Mouse (Mus musculus) 3134 (cell line): ENCODE measurements around the gene Gm21981.

Source experiments
- DNase-seq: peaks from one replicate; pipeline ENCODE4 v3.0.0-alpha.2; 2011; ENCODE audit warnings: low spot score; ENCODE audit not compliant: insufficient read length; ENCODE audit errors: extremely low read depth

The Gm21981 gene

DNA sequence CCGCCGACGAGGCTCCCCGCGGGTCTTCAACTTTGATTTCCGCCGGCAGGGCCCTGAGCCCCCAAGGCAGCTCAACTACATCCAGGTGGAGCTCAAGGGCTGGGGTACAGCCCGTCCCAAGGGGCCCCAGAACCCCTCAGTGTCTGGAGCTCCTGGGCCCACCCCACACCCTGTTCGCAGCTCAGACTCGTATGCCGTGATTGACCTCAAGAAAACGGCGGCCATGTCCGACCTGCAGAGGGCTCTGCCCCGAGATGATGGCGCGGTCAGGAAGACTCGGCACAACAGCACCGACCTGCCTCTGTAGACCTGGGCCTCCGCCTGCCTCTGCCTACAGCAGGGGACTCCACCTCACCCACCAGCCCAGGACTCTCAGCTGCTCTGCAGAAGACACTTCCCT, 9.3 kb upstream of the Gm21981 start:
- DNase-seq, result no peak

DNA sequence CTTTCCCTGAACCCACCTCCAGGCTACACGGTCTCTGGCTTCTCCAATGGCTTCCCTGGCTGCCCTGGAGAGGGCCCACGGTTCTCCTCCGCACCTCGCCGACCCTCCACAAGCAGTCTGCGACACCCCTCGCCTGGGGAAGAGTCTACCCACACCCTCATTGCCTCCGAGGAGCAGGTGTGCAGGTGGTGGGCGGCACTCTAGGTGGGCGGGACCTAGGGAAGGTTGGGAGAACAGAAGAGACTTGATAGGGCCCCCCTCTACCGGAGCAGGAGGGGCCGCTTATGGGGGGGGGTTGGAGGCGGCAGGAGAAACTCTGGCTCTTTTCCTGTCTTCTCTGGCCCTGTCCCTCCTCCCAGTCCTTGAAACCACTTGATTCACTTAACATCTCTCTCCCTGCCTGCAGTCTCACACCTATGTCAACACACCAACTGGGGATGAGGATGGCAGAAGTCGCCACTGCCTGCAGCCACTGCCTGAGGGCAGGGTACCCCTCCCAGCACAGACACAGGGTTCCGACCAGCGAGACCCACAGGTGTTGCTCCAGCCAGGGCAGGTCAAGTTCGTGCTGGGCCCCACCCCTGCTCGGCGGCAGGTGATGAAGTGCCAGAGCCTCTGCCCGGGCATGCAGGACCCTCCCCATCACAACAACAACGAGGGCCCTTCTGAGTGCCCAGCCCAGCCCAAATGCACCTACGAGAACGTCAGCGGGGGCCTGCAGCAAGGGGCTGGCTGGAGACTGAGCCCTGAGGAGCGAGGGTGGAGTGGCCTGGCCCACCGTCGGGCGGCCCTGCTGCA, 8.5 kb upstream of the Gm21981 start:
- DNase-seq, result no peak

DNA sequence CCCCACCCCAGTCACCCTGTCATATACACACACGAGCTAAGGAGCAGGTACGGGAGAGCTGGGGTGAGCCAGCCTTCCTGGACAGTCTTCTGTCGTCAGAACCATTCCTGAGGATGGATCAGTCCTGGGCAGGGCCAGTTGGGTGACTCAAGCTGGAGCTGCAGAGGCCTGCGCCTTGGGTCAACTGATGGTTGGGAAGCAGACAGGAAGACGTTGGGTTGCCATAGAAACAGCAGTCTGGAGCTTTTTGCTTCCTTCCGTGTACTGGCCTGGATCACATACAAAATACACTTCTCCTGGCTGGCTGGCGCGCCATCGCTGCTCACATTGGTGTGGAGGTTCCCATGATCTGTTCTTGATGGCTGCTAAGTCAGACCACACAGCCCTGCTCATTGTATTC, 7.5 kb upstream of the Gm21981 start:
- no peak for DNase-seq

DNA sequence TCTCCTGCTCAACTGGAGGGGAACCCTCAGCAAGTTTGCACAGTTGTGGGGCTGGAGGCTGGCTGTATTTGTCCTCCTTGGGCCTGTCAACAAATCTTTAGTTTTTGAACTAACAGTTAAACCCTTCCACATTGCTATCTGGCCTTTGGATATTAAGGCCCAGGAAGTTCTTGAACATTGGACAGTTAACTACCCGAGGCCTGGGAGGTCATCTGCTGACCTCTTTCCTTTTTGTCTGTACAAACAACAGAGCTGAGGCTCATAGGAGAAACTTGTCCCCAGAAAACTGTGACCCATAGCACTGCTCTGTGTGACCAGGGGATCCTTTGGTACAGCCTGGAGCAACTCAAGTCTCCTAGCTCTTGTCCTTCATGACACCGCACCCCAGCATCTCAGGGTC, 4.8 kb upstream of the Gm21981 start:
- no peak for DNase-seq

DNA sequence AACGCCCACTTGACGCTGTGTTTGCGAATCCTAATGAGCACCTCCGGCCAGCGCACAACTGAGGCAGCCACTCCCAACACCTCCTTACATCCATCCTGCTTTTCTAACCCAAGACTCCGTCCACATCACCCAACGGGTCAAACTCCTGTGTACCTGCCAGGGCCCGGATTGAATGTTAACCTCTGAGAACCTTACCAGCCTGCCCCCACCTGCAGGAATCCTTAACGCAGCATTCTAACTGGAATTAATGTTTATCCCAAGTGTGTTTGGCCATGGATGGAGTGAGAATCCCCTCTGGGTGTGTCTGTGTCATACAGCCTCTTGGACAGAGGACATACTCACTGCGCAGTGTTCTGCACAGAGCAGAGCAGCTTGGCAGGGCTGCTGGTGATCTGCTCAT, 3.9 kb upstream of the Gm21981 start:
- no peak for DNase-seq

DNA sequence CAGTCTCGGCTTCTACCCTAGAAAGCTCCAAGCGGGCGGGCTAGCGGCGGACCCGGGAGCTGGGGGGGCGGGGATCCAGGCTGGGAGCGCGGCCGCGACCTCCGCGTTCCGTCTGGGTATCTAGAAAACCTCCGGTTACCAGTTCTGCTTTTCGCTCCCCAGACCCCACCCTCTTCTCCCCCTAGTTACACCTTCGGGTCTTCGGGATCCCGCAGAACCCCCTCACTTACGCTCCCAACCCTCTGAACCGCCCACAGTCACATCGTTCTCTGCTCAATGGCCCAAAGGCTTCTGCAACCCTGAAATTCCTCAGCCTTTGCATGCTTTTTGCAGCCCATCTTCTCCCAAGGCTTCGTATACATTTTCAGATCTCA, 1.1 kb upstream of the Gm21981 start:
- no peak for DNase-seq

GRCm38 (mm10) chr17:47694503-47695336, 465 bp upstream of the Gm21981 start, which contains the start of gene Prickle4:
Prickle4 (minus strand) TSS chr17:47694736.
- DNase-seq, result peak; percentile 78

- no peak for DNase-seq
Measured at GRCm38 (mm10) chr17:47693671-47694441, 399 bp downstream of the Gm21981 start.

DNA sequence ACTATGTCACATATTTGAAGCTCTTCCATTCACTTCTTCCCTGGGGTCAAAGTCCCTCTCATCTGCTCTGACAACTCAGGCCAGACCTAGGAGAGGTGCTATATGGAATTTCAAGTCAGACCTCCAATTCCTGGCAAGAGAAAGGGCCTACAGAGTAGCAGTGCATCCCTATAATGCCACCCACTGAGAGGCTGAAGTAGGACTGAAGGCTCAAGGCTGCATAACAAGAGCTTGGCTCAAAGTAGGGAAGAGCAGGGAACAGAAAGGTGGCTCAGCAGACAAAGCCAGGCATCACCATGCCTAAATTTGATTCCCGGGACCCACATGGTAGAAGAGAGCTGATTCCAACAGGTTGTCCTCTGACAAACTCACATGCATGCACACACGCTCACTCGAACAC, 2.6 kb downstream of the Gm21981 start:
- no peak for DNase-seq

- no peak for DNase-seq
Measured at GRCm38 (mm10) chr17:47689894-47690293, 4.4 kb downstream of the Gm21981 start.

DNA sequence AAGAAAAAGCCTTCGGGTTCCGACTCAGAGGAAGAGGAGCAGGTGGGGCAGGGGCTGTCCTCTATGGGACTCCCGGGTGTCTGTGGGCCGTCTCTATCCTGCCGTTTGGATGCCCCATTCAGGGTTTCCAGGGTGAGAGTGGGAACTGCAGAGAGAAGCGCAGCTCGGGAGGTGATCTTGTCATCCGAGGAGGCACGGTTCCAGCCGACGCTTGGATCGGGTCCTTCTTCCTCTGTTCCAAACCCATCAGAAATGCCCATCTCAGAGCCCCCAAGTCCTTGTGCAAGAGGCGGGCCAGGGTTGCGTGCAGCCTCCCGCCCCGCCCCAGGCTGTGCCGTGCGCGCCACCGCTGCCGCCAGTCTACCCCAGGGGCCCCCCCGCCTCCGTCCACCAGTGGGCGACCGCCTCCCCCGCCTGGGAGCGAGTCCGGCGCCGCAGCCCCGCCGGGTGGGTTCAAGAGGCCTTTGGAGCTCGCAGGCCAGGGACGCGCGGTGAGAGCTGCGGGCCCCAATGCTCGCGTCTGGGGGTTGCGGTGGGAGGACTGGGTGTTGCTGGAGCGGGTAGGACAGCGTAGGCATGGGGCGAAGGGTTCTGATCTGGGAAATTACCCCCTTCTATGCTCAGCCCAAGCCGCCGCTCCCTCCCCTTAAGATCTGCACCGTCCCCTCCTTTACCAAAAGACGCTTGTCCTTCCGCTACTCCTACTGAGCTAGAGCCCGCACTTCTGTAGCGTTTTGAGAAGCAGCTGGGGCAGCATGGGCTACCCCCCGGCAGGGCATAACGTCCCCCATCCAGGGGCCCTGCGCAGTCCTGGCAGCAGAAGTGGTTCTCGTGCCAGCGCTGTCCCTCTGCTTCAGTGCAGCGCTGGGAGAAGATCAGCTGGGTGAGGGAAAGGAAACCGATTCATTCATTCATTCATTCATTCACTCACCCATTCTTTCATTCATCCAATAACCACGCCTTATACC, 5.4 kb downstream of the Gm21981 start, which contains the start of gene Frs3:
TSS of gene Frs3 (plus strand) at position 423 of the 968 bp plus-strand sequence.
- DNase-seq, result no peak

- DNase-seq, result no peak
Measured at GRCm38 (mm10) chr17:47688344-47688607, 6.0 kb downstream of the Gm21981 start, which contains the start of gene Tomm6. Tomm6 (minus strand) TSS chr17:47688386.

DNA sequence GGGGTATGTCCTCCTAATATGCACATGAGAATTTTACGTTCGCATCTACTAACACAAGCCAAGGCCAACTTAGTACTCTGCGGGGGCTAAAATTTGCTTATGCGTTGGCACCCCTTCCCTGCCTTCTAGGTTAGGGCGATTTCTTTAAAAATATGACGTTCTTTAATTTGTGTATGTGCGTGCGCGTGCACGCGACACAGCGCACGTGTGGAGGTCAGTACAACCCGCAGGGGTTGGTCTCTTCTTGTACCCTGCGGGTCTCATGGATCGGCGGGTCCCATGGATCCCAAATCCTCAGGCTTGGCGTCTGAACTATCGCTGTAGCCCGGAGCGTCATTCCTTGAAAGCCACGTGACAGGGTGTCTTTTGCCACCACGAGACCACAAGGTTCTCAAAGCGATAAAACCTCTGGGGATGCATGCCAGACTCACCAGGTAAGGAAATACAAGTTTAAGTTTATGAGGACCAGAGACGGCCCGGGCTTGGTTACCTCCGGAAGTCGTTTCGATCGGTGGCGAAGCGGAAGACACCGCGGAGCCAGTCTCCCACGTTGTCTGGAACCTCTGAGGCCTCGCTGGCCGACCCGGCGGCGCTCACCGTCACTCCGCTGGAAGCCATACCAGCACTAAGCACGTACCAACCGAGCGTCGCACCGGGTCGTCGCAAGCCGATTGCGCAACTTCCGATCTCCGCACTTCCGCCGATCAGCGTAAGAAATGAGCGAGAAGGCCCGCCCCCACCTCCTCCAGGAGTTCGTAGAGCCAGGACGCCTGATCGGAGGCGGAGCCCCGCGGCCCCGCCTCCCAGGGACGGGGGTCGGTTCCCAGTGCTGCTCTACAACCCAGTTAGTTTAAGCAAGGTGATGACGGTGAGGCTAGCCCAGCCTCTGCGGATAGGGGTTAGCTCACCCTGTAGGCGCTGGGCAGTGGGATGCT, 6.6 kb downstream of the Gm21981 start:
- DNase-seq, result peak; percentile 99

DNA sequence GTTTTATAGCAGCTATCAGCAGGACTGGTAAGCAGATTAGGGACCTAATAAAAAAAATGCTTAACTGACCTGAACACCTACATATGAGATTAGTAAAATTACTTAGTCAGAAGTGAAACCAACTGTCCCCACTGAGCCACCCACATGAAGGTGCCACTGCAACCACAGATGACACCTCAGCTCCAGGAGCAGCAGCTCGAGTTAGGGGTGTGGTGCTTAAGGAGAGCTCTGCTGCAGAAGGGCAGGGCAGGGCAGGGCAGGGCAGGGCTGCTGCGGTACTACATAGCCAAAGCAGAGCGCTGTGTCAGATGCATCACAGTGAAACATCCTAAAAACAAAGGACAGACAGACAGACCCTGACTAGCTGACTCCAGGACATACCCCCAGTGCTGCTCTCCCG, 11.4 kb downstream of the Gm21981 start:
- DNase-seq, result no peak

- DNase-seq, result no peak
Measured at GRCm38 (mm10) chr17:47678702-47679101, 15.6 kb downstream of the Gm21981 start.

GRCm38 (mm10) chr17:47678238-47678637, 16.0 kb downstream of the Gm21981 start:
- no peak for DNase-seq

DNA sequence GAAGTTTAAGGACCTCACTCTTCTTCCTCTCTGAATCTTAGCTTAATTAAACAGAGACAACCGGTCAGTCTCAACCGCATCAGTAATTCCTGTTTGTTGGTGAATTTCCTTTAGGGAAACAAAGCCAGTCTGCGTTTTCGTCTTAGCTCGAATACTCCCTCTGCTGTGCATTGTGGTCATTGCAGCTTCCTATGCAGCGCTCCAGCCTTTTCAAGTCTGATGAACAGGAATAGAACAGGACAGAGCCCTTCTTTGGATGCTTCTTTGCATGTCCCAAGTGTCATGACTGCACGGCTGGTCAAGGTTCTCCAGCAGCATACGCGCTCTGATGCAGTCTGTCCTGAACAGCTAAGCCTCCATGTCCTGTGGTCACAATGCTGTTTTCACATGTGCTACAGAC, 17.7 kb downstream of the Gm21981 start:
- no peak for DNase-seq

GRCm38 (mm10) chr17:47672311-47673111, 21.7 kb downstream of the Gm21981 start:
- no peak for DNase-seq
